Mouse (Mus musculus): ENCODE data around the gene 3110082J24Rik.
"Not testable (repeated sequence)": the region's sequence is repeated elsewhere in the genome, so short reads cannot be mapped to it uniquely, and the experiment has no call there.

Gene 3110082J24Rik

DNA sequence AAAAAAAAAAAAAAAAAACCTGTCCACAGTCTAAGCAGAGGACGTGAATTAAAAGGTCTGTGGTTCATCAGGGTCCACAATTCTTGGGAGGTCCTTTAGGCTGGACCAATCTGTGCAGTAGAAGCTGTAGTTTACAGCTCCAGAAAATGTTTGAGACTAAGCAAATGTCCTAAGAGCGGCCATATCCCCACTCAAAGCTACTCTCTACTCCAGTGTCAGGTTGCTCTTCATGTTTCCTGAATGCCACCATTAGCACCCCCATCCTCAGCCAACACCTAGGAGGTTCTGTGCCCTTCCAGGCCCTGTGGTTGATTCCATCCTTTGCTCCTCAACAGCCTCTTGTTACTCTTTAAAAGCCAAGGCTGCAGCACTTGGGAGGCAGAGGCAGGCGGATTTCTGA is 33.5 kb downstream of the 3110082J24Rik start:
- ATAC-seq (ENCODE audit: low TSS enrichment), result no peak

DNA sequence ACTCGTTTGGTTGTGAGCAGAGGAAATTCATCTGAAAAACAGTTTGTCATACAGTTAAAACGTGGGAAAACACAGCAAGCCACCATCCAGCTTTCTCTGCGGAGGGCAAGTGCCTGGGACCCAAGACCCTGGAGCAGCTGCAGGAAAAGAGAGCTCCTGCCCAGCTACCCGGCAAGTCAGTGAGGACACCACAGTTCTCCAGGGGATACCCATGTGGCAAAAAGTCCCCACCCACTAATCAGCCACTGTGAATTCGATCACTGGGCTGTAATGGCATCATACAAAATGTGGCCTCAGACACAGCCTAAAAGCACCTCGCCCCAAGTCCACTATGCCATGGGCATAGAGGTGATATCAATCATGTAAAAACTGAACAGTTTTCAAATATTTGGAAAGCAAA is 34.2 kb downstream of the 3110082J24Rik start:
- ATAC-seq (ENCODE audit: low TSS enrichment), result no peak

DNA sequence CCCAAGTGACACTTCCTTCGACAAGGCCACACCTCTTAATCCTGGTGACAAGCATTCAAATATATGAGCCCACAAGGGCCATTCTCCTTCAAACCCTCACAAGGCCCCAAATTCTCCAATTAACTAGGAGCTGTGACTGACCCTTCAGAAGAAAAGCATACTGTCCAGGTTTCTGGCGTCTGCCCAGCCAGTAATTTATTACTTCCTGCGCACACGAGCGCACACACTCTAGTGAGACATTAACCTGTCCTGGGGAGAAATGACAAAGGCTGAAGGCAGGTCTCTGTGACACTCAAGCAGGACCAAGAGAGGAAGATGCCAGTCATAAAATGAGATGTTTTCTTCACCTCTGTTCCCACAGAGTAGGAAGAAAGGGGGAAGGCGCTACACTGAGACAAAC is 38.2 kb downstream of the 3110082J24Rik start:
- ATAC-seq (ENCODE audit: low TSS enrichment), result no peak

DNA sequence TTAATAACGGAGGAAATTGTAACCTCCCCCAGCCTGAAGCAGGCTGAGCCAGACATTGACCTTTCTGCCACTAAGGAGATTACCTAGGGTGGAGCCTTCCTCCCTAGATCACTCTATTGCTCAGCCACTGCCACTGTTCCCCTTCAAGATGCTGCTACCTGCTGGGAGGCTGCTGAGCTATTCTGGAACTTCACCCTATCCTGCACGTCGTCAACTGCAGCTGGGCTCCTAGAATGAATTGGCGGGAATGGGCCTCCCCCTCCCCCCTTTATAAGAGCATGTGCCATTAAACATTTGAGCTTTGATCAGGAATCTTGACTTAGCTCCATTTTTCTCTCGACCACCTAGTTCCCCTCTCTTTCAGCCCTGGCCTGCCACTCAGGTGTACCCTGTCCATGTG is 46.3 kb downstream of the 3110082J24Rik start:
- not testable (repeated sequence) for ATAC-seq (ENCODE audit: low TSS enrichment)

DNA sequence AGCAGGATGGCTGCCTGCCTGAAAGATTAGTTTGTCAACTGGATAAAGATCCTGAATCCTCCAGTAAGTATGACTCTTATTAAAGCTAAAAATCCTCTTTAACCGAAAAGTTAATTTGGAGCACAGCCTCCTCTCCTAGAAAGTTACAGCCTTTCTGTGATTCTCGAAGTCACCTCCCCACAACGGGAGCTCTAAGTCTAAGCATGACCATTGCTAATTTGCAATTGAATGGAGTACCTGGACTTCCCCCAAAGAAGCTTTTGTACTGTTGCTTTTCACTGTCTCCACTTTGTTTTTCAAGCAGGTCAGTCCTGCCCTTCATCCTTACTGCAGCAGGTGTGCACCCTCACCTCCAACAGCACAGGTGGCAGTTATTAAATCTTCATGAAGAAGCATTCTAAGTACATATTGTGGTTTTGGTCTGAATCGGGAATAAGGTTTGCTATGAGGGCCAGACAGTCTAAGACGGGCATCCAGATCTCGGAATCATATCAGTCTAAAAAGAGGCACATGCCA is 47.6 kb downstream of the 3110082J24Rik start:
- ATAC-seq (ENCODE audit: low TSS enrichment), result no peak

Data from frontal cortex, adult (tissue).